Mouse (Mus musculus) MN1 (cell line): ENCODE data around the gene Mgarp.
"Not testable (repeated sequence)": the region's sequence is repeated elsewhere in the genome, so short reads cannot be mapped to it uniquely, and the experiment has no call there.

Experiments used
- DNase-seq: peaks from one replicate; pipeline ENCODE4 v3.0.0-alpha.2; 2016; ENCODE audit warnings: low spot score

Mgarp gene

GRCm38 (mm10) chr3:51397700-51398299, 1.3 kb upstream of the Mgarp start:
- DNase-seq = no peak

DNA sequence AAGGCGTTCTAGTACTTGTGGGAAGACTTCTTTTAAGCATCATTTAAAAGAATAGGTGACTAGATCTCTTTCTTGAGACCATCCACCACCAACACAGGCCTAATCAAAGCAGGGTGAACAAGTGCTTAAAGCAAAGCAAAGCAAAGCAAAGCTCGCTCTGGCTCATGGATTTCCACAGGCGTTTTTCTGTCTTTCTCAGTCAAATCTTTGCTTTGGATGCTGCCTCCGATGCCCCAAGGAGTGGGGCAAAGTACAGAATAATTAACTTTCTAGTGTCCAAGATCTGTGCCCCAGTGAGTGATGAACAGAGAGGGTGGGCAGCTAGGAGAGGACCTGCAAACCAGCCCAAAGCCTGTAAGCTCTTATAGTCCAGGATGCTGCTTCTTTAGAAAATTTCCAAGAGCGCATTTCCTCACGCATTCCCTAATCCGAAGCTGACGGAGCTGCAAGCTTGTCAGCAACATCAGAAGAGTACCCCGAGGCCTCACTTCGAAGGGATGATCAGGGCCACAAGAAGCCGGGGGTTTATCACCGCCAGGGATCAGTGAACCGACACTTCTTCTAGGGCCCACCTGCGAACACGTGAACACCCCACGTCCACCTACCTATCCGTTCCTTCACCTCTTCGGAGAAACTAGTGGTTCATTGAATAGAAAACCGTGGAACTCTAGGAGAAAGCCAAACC, 935 bp downstream of the Mgarp start:
- peak; percentile 45 for DNase-seq

GRCm38 (mm10) chr3:51394881-51395280, 1.7 kb downstream of the Mgarp start:
- DNase-seq = no peak

- DNase-seq = no peak
Measured at GRCm38 (mm10) chr3:51393651-51394050, 2.9 kb downstream of the Mgarp start.

GRCm38 (mm10) chr3:51393018-51393417, 3.5 kb downstream of the Mgarp start:
- DNase-seq = not testable (repeated sequence)

DNA sequence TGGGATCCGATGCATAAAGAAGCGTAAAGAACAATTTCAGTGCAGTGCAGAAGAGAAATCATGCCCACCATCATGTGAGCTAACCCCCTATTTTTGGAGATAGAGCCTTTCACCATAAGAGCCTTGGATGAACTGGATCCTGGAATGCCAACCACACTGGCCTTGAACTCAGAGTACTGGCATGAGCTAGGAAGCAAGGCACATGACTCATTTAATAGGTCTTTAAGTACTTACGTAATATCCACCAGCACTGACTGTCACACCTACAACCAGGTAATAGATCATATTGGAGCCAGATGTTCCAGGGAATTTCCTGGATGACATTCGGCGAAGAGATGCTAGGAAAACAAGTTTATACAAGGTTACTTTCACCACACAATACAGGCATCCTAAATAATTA, 4.9 kb downstream of the Mgarp start:
- DNase-seq = no peak

- no peak for DNase-seq
Measured at GRCm38 (mm10) chr3:51391095-51391494, 5.4 kb downstream of the Mgarp start.

DNA sequence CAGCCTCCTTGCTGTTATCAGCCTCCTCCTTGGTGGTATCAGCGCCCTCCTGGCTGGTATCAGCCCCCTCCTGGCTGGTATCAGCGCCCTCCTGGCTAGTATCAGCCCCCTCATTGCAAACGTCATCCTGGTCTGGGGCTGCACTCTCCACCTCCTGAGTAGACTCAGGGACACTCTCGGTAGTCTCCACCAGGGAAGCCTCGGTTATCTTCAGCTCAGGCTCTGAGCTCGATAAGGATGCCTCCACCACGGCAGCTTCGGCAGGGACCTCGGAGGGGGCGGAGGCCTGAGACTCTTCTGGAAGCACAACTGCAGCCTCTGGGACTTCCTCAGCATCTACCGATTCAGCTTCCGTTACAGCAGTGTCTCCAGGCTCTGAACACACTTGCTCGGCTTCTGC, 7.6 kb downstream of the Mgarp start:
- DNase-seq = no peak

DNA sequence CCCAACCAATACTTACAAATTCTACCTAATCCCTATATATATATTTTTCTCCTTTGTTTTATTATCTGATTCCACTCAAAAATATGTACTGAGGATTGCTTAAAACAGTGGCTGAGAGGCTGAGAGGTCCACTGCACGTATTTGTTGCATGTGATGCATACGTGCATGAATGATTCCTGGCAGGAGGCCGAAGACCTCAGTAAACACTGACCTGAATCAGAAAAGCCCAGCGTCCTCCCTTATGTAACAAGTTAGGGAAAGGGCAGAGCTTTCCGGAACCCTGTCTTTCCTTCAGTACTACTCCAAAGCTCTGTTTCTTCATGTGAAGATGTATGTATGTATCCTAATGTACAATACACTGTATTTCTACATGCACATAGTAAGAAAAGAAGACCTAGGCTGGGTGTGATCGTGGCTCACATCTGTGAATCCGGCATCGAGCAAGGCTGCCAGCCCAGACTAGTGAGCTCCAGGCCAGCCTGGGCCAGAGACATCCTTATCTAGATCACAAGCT, 8.6 kb downstream of the Mgarp start:
- no peak for DNase-seq

GRCm38 (mm10) chr3:51387134-51387451, 9.4 kb downstream of the Mgarp start:
- no peak for DNase-seq

GRCm38 (mm10) chr3:51386441-51387133, 10.0 kb downstream of the Mgarp start:
- no peak for DNase-seq

- no peak for DNase-seq
Measured at GRCm38 (mm10) chr3:51383409-51383808, 13.1 kb downstream of the Mgarp start.

GRCm38 (mm10) chr3:51380660-51381014, 15.9 kb downstream of the Mgarp start:
- peak; percentile 70 for DNase-seq

GRCm38 (mm10) chr3:51379786-51380659, 16.5 kb downstream of the Mgarp start:
- DNase-seq = peak; percentile 93

- DNase-seq = peak; percentile 52
Measured at GRCm38 (mm10) chr3:51378665-51378946, 17.9 kb downstream of the Mgarp start.

GRCm38 (mm10) chr3:51377878-51378664, 18.5 kb downstream of the Mgarp start:
- peak; percentile 82 for DNase-seq

- DNase-seq = peak; percentile 35
Measured at GRCm38 (mm10) chr3:51375307-51376265, 21.0 kb downstream of the Mgarp start.

DNA sequence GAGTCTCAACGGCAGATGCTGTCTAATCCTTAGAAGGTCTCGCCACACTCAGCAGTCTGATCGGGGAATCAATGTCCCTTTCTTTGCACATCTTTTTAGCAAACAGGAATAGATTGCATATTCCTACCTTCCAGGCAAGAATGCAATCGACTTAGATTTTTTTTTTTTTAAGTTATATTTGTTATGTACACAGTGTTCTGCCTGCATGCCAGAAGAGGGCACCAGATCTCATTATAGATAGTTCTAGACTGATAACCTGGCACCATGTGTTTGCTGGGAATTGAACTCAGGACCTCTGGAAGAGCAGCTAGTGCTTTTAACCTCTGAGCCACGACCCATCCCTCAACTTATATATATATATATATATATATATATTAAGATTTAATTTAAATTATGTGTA, 23.0 kb downstream of the Mgarp start:
- DNase-seq = no peak

DNA sequence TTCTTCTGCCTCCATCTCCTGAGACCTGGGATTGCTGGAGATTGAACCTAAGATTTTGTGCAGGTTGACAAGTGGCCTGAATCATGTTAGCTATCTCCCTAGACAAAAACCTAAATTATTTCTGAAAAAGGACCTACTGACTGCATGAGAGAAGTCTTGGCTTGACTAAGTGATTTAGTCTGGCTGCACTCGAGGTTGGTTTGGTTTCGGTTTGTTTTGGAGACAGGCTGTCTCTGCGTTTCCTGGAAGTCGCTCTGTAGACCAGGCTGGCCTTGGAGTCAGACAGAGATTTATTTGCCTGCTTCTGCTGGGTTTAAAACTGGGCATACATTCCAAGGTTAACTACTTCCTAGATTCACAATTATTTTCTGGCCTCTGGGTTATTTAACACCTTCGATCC, 23.7 kb downstream of the Mgarp start:
- no peak for DNase-seq

DNA sequence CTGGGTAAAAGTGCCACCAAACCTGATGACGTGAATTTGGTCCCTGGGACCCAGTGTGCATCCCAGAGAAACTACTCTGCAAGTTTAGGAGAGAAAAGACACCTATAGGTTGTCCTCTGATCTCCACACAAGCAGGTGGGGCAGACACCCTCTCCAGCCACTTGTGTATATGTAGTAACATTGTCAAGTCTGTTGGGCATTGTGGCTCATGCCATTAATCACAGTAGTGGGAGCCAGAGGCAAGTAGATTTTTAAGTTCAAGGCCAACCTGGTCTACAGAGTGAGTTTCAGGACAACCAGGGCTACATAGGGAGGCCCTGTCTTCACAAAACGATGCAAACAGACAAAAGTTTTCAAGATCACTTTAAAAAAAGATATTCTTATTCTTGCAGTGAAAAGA, 24.7 kb downstream of the Mgarp start:
- DNase-seq = no peak

- no peak for DNase-seq
Measured at GRCm38 (mm10) chr3:51368011-51368410, 28.5 kb downstream of the Mgarp start.
